Mouse (Mus musculus): ENCODE measurements around the gene Zfp941.

DNA sequence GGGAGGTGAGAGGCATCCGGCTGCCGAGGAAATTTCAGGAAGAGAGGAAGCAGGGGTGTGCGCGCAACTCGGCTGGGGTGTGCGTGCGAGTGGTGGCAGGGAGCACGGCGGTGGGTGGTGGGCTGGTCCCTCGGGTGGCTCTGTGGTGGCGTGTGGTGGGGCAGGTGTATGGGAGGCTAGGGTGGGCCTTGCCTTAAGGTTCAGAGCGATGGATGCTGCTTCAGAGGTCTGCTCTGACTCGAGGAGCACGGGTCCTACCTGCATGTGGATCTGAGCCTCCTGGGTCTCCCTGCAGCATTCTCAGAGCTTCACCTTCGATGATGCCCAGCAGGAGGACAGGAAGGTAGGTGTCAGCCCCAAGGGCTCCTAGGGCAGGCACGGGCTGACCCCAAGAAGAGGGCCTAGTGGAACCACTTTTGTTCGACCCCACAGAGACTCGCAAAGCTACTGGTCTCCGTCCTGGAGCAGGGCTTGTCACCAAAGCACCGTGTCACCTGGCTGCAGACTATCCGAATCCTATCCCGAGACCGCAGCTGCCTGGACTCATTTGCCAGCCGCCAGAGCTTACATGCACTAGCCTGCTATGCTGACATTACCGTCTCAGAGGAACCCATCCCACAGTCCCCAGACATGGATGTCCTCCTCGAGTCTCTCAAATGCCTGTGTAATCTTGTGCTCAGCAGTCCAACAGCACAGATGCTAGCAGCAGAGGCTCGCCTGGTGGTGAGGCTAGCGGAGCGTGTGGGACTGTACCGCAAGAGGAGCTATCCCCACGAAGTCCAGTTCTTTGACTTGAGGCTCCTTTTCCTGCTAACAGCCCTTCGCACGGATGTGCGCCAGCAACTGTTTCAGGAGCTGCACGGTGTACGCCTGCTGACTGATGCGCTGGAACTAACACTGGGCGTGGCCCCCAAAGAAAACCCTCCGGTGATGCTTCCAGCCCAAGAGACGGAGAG lies 35.9 kb upstream of the Zfp941 start, which contains the start of gene Bet1l:
- TF ChIP-seq CTCF (IDR thresholded peaks at IDR 0.05; ENCODE audit: low read depth) = no peak
- TF ChIP-seq EP300 (optimal IDR thresholded peaks at IDR 0.05) = no peak

Data from stomach, postnatal 0 days (tissue).